ENCODE assay signal across 24 mouse cellular contexts in genomic region chr3:146651217-146651616, GRCm38 (mm10). TPM values are rescaled to one million over a fixed set of nuclear protein-coding genes. Genes with fewer than 3 reads are reported as not detected.
"Had no signal": no experiment of that assay in that cellular context is flagged by ENCODE, and none has a peak within 500 bp of the region (broad histone marks: within the 10 kb centered on the region; RNA-seq: fewer than 3 reads in every experiment).

Gene 4930503B20Rik, minus strand, starts transcription at chr3:146651317.

- H3K4me1 ChIP-seq: neural tube, embryonic 12.5 days; neural tube, embryonic 13.5 days; neural tube, embryonic 15.5 days; stomach, embryonic 15.5 days had no signal

- H3K27ac ChIP-seq: neural tube, embryonic 12.5 days; neural tube, embryonic 13.5 days; neural tube, embryonic 15.5 days; stomach, embryonic 15.5 days; stomach, postnatal 0 days had no signal

- H3K36me3 ChIP-seq: neural tube, embryonic 12.5 days; neural tube, embryonic 13.5 days; neural tube, embryonic 15.5 days; stomach, embryonic 15.5 days had no signal

- DNase-seq: retina, postnatal 1 day; right cerebral cortex, adult 18-20 months; right cerebral cortex, postnatal 14 days; right cerebral cortex, postnatal 25 days; right cerebral cortex, postnatal 4 days; spleen, adult 18-20 months; thymus, adult 18-20 months; thymus, adult 2 months; thymus, postnatal 14 days; thymus, postnatal 25 days; thymus, postnatal 36 days; thymus, postnatal 4 days had no signal

- H3K4me3 ChIP-seq: neural tube, embryonic 12.5 days; neural tube, embryonic 13.5 days; neural tube, embryonic 15.5 days; stomach, embryonic 15.5 days had no signal

- H3K27me3 ChIP-seq: neural tube, embryonic 12.5 days; neural tube, embryonic 13.5 days; neural tube, embryonic 15.5 days; stomach, embryonic 15.5 days had no signal

RNA-seq across cellular contexts. Expression of gene 4930503B20Rik, which starts in this region (rescaled TPM):
- polyA plus RNA-seq: neural tube, embryonic 11.5 days; neural tube, embryonic 12.5 days; neural tube, embryonic 13.5 days; neural tube, embryonic 14.5 days; neural tube, embryonic 15.5 days; small intestine, adult 2 months; spleen, adult 2 months; stomach, embryonic 14.5 days; stomach, embryonic 15.5 days; stomach, embryonic 16.5 days; stomach, postnatal 0 days; thymus, postnatal 0 days had no signal
